Mouse (Mus musculus) frontal cortex, adult (tissue): ENCODE results near the gene Uevld.
"Not testable (repeated sequence)": the region's sequence is repeated elsewhere in the genome, so short reads cannot be mapped to it uniquely, and the experiment has no call there.

Source experiments
- ATAC-seq: cut with Nextera tagmentation; 2 replicates; pipeline ENCODE4 v1.9.2; 2017; ENCODE audit warnings: mild to moderate bottlenecking, moderate library complexity, mixed read lengths; ENCODE audit not compliant: low TSS enrichment

Uevld gene

DNA sequence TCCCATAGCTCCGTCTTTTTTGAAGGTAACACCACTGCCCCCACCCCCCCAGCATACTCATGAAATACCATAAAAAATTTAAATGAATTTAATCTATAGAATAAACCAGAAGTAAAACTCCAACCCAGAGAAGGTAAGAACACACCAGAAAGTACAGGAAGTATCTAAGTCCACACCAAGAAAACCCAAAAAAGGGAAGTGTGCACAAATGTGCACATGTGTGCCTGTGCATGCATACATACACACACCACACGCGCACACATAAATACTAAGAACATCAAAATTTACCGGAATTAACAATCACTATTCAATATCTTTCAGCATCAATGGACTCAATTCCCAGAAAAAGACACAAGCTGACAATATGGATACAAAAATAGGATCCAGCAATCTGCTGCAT is 11.6 kb upstream of the Uevld start:
- no peak for ATAC-seq

DNA sequence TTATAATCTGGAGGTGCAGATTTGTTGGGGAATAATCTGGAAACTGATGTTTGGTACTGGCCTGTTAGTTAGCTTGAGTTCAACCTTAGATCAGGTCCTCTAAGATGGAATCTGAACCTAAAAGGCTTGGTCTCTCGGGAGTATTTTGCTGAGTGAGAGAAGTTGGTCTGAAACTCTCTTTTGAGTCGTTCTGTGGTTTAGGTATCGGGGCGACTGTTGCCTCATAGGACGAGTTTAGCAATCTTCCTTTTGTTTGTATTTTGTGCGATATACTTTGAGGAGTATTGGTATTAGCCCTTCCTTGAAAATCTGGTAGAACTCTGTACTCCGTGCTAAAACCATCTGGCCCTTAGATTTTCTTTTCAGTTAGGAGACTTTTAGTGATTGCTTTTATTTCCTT is 5.7 kb upstream of the Uevld start:
- ATAC-seq = no peak

DNA sequence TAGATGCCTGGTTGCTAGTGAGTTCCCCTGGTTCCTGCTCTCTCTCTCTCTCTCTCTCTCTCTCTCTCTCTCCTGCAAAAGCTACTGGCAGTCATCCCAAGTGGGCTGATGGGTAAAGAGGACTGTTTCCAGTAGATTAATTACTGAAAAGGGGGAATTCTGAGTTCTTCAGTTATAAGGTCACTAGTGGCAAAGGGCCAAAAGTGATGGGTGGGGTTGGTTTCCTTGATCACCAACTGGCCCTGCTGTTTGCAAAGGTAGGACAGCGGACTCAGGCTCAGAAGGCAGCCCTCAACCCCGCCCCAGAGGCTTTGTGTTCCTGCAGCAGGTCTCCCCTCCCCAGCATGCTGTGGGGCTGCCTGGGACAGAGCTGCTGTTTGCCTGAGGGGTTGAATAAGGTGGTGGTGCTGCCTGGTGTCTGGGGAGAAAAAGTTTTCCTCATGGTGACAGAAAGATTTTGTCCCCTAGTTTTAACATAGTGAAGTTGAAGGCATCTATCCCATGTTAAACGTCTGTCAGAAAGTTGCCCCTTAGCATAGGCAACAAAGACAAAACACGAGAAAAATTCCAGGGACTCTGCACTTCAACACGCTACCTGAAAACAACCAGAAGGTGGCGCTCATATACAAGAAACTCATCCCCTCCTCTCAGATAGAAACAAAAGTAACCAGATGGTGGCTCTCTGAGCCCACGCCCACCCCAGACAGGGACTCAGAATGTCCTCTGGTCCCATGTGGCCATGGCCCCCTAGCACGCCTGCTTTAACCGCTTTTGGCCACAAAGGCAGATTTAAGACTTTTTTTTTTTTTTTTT is 4.7 kb upstream of the Uevld start:
- ATAC-seq = peak; percentile 86

DNA sequence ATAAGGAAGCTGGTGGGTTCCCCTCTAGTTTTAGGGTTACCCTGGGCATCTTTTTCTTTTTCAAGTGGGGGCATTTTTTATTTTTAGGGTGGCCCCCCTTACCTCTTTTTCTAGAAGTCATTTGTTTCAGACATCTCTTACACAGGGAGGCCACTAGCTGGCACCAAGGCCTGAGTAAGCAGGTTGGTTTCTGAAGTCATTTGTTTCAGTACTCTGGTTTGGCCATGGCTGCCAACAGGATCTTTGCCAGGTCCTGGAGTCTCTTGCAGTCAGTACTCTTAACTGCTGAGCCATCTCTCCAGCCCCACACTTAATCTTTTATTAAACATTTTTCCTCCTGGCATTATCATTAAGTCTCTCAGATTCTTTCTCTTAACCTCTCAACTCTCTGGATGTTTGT is 3.8 kb upstream of the Uevld start:
- no peak for ATAC-seq

DNA sequence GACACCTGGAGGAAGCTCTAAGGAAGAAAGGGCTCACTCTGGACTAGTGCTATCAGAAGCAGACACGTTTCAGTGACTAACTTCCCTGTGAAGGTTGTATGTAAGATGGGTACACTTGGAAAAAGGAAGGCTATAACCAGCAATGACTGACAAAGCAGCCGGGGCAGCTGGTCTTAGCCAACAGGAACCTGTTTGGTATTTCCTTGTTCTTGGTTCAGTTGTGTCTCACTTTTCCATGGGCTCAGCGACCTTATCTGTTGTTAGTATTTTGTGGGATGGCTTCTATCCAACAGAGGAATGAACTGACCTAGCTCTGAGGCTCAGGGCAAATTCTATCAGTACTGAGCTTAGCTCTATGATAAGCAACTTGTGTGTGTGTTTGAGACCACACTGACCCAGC is 2.7 kb upstream of the Uevld start:
- ATAC-seq = no peak

DNA sequence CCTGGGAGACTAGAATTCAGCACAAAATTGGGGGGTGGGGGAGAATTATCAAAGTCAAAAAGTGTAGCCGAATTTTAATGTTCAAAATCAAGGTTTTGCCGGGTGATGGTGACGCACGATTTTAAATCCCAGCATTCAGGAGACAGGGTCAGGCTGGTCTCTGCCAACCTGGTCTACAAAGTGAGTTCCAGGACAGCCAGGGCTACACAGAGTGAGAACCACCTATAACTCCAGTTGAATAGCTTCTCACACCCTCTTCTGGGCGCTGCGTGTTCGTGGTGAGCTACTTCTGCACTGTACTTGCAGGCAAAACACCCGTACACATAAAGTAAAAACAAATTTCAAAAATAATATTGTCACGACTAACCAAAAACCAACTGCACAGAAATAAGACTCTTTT is 526 bp upstream of the Uevld start:
- ATAC-seq = no peak

DNA sequence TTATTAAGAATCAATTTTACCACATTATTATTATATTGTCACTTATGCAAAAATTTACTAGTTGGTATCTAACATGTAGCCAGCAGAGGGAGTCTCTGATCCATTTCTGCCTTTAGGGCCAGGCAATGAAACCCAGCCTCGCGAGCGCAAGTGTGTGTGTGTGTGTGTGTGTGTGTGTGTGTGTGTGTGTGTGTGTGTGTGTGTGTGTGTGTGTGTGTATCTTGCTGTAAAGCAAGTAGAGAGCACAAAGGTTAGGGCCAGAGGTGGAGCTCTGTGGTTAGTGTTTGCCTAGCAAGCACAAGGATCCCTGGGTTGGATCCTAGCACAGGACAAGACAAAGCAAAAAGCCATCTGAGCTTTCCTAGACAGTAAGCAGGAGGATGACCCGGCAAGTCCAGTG is 22.5 kb downstream of the Uevld start:
- no peak for ATAC-seq

DNA sequence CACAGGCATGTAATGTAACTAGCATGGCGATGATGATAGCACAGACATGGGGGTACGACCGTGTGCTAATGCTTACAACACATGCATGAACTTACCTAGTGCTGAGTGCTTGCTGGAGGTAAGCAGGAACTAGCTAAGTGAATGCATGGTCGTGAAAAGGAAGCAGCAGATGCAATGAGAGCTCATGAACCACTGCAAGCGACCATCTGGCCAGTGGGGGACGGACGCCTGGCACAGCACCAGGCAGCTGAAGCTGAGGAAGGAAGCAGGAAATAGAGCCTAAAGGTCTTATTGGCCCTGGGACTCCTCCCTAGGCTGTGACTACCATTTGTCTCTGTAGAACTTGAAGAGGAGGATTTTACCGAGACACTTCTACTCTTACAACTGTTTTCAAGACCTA is 23.5 kb downstream of the Uevld start:
- ATAC-seq = no peak

DNA sequence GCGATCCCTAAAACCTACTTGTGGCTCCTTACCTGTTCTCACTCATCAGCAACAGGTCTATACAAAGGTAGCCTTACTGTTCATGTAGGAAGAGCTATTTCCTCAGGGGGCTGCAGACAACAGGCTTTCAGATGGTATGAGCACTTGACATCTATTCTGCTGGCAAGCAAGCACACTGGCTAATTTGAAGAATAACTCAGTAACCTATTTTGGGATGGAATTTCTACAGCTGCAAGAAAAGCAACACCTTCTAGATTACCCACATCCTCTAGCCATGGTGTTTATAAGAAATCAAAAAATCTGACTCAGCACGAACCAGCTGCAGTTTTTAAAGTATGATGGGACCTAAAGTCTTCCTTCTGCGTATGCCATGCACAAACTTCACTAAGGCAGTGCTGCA is 27.0 kb downstream of the Uevld start:
- no peak for ATAC-seq

DNA sequence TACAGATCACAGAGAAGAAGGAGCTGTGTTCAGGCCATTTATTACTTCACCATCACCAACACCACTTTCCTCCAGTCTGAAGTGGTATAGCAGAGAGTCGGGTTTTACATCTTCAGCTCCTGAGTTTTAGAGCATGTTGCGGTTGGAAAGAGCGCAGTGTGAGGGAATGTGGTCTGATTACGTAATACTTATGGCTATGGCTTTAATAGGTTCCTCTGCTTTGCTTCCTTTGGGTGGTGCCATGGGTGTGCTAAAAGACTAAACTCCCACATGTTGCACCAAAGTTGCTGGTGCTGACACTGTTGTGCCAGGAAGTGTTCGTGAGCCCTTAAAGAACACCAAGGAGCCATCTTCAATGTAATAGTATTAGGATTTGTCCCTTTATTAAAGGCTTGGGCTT is 30.0 kb downstream of the Uevld start:
- no peak for ATAC-seq

DNA sequence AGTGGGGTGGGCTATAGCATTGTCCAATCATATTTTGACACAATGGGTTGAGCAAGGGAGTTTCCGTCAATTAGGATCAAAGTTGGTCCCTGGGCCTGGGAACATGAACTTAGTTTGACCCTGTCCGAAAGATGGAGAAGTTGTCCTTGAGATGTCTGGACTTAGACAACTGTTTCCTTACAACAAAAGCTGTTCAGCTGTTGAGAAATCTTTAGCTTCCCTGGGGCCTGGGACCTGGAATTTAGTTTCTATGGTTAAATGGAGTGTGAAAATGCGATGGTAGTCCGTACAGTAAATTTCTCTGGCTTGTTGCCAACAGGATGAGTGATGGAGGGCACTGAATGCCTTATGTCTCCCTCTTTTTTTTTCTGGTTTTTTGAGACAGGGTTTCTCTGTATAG is 36.3 kb downstream of the Uevld start:
- no peak for ATAC-seq

DNA sequence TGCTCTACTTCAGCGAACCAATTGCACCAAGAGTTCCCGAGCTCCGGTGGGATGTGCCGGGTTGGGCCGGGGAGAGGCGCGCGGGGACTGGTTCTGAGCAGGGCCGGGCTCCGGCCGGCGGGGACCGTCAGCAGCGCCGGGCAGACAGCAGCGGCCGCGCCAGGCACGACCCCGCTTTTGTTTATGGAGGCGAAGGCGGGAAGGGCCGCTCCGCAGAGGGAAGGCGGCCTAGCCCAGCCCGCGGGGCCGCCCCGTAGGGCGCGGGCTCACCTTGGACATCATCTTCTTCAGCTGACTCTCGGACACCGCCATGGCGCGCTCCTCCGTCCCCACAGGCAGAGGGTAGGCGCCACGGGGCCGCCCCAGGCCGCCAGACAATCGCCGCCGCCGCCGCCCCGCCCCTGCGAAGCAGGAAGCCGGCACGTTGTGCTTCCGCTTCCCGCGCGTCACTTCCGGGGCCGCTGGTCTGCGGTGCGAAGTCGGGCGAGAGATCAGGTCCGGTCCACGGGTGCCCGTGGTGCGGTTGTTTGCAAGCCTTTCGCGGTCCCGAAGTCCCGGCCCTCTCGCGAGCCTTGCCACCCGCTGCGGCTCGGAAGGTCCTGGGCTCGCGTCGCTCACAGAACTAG is 38.7 kb downstream of the Uevld start, which contains the start of gene Tsg101:
Gene Tsg101, minus strand, starts transcription at position 419 of the 626 bp plus-strand sequence.
- peak; percentile 98 for ATAC-seq

DNA sequence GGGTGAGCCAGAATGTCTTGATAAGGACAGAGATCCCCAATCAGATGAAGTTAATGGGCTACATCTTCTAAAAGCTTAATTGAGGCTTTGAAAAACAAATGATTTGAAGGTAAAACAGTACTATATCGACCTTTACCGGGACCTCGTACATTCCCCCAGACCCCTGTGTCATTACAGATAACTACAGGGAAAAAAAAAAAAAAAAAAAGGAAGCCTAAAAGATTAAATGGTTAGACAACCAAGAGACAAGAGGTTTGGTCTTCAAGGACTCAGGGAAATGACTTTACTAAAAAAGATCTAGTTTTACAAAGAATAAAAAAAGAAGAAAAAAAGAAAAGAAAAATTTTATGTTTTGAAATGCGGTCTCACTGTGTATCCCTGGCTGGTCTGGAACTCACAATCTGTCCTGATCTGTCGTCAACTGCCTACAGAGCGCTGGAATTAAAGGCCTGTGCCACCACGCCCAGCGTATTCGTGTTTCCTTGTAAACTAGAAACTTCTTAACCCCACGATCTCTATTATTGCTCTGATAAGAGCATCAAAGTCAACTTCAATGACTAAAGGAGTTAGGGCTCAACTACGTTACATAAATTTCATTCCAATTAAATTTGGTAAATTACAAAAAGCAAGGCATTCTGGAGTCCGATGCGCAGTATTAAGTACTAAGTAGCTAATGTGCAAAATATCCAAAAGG is 39.5 kb downstream of the Uevld start:
- no peak for ATAC-seq

DNA sequence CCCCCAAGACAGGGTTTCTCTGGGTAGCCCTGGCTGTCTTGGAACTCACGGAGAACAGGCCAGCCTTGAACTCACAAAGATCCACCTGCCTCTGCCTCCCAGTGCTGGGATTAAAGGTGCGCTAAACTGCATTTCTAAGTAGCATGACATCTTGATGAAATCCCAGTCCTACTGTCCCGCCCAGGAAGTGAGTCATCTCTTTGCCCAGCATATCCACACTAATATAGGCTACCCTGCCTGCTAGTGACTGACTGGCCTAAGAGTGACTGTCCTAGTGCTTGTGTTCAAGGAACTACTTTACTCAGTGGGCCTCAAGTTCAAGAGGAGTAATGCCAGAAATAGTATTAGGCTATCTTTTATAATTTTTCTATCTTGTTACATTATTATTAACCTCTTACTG is 42.0 kb downstream of the Uevld start:
- no peak for ATAC-seq

DNA sequence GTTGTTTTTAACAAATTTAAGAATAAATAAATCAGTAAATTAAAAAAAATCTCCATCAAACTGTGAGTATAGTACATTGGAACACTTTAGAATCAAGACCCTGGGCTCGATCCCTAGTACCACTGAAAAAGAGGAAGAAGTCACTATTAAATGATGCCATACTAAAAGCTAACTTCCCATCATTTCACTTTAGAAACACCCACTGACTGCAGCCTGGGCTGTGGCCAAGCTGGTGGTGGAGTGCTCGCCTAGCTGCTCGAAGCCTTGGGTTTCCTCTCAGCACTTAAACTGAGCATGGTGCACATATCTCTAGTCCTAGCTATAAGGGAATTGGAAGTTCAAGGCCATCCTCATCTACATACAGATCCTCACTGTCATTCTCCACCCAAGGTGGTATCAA is 47.1 kb downstream of the Uevld start:
- ATAC-seq = no peak

DNA sequence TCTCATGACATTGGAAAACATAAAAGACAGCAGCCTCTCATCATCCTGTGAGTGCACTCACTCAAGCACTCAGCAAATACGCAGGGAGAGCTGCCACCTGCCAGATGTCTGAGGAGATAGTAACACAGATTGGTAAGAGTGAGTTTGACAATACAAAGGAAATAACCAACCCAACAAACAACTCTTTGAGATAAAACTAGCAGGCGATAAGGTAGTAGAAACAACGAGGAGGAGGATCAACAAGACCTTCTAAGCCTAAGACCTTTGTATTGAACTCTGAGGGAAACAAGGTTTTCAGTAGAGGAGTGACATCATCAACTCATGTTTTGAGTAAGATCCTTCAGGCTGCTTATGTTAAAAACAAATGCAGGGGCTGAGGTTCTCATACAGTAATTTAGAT is 59.0 kb downstream of the Uevld start:
- no peak for ATAC-seq

DNA sequence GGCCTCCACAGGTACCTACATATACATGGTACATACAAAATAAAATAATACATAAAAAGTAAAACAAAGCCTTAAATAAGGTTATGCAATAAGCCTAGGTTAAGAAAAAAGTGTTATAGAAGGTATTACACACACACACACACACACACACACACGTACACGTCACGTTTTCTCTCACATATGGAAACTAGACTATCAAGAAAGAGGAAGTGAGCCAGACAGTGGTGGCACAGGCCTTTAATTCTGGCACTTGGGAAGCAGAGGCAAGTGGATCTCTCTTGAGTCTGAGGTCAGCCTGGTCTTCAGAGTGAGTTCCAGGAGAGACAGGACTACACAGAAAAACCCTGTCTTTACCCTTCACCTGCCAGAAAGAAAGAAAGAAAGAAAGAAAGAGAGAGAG is 62.8 kb downstream of the Uevld start:
- no peak for ATAC-seq

DNA sequence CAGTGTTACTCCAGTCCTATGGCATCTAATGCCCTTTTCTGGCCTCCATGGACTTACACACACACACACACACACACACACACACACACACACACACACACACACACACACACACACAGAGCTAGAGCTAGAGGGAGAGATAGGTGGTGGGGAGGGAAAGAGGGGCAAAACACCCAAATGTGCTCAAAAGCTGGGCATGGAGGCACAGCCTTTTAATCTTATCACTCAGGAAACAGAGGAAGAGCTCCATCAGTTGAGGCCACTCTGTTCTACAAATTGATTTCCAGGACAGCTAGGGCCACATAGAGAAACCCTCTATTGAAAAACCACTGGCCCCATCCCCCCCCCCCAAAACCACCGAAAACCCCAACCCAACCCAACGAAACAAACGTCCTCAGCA is 75.0 kb downstream of the Uevld start:
- ATAC-seq = no peak

DNA sequence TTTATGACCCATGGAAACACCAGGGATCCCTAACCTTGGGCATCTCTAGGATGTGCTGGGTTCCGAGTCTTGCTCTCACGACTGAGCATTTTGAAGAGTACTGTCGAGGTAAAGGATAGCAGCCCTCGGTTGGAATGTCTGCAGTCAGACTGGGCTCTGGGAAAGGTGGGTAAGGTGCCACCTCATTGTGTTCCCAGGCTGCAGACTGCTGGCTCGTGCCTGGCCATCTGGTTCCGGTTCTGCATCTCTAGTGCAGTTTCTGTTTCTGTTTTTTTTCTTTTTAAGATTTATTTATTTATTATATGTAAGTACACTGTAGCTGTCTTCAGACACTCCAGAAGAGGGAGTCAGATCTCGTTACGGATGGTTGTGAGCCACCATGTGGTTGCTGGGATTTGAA is 76.4 kb downstream of the Uevld start:
- not testable (repeated sequence) for ATAC-seq

DNA sequence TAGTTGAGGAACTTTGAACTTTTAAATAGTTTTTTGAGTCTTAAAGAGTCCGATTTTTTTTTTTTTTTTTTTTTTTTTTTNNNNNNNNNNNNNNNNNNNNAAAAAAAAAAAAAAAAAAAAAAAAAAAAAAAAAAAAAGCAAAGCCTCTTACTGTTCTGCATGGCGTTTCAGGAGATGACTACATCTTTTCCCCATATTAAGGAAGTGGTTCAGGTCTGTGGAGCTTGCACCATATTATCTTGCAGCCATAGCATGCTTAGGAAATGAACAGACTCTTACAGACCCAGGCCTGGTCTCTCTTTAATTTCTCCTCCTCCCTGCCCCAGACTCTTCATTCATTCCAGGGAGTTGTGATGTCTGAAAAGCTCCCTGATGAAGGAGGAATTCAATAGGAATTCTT is 77.3 kb downstream of the Uevld start:
- ATAC-seq = no peak

DNA sequence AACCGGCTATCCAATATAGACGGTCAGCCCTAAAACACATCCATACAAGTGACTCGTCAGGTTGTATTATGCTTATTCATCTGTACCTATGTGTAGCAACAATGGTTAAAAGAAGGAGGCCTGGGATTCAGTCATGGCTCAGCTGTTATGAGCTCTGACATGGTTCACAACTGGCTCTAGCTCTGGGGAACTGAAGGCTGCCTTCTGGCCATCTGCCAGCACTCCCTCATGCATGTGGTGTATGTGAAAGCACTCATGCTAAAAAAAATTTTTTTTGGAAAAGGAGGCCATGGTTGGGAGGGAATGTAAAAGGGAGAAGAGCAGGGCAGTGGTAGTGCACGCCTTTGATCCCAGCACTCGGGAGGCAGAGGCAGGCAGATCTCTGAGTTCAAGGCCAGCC is 78.5 kb downstream of the Uevld start:
- no peak for ATAC-seq

DNA sequence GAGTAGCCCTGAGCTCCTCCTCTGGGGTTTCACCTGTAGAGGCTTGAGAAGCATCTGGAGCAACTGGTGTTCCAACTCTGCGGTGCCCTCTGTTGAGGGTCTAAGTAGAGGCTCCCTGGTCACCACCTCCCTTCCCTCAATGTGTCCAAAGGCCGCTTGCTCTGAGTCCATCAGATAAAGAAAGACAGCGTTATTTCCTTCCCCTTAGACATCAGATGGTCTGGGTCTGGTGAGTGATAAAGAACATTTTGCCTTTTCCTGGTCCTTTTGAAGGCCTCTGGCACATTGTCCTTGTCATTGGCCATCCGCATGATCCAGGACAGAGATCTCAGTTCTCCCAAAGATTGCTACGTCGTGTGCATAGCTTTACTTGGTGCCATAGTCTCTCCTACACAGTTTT is 81.1 kb downstream of the Uevld start:
- ATAC-seq = no peak

DNA sequence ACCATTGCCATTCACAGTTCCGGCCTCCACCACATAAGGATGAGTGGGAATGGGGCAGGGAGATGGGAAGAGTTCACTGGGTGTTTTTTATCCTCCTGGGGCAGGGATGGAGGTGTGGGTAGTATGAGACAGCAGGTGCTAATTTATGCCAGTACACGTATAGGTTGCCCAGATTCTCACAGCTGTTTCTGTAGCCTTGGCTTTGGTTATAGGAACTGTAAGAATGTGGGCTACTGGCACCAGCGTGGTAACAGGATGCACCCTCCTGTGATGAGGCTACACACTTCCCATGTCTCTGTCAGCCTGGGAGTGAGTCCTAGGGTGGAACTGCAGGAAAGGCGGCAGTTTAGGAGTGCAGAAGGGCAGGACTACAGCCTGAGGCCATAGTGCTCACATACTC is 81.5 kb downstream of the Uevld start:
- ATAC-seq = peak; percentile 79
